Mouse (Mus musculus) cerebellum, adult 2 months (tissue): Measurements from ENCODE around the gene Adora1. TPM values are rescaled to one million over a fixed set of nuclear protein-coding genes. Genes with fewer than 3 reads are reported as not detected.

Experiments used
- DNase-seq, 2 experiments: peaks; one replicate each; pipeline ENCODE4 v3.0.0; 2021
- H3K27ac ChIP-seq: fragments of 200-500 bp; 2 replicates; pipeline ENCODE4 v1.5.1; 2012; ENCODE audit warnings: low read length, control low read depth, inconsistent platforms; ENCODE audit not compliant: insufficient read depth
- H3K27me3 ChIP-seq: fragments of 200-500 bp; 2 replicates; pipeline ENCODE4 v1.6.1; 2012; ENCODE audit warnings: inconsistent platforms, mild to moderate bottlenecking, low read length, moderate library complexity; ENCODE audit not compliant: control insufficient read depth, insufficient read depth
- H3K4me1 ChIP-seq: fragments of 200-500 bp; 2 replicates; pipeline ENCODE4 v1.6.1; 2011; ENCODE audit warnings: low read length; ENCODE audit not compliant: control insufficient read depth, insufficient read depth
- H3K4me3 ChIP-seq: fragments of 200-500 bp; replicated peaks from 2 replicates; pipeline ENCODE3; 2011; ENCODE audit warnings: mild to moderate bottlenecking, low read depth, low read length, control low read depth; ENCODE audit not compliant: insufficient read depth
- CTCF ChIP-seq: fragments of 200-500 bp; IDR thresholded peaks from 2 replicates; pipeline ENCODE4 v1.5.1; 2011; ENCODE audit warnings: low read depth, mild to moderate bottlenecking, control low read depth, low read length, moderate library complexity, borderline replicate concordance; ENCODE audit not compliant: insufficient read depth
- POLR2A ChIP-seq: fragments of 200-500 bp; IDR thresholded peaks from 2 replicates; pipeline ENCODE4 v1.6.1; 2011; ENCODE audit warnings: low read length, control low read depth, borderline replicate concordance; ENCODE audit not compliant: insufficient read depth
- WGBS: fragments of 180-500 bp; shearing (Covaris S2); methylation state at CpG from one replicate; pipeline ENCODE4 v1.1.7; 2018; 5-methylcytosine and 5-hydroxymethylcytosine counted together
- polyA plus RNA-seq: library from polyadenylated mRNA; depleted of rRNA; stranded (reverse); fragments of >200 nt; gene quantifications from 2 replicates; pipeline ENCODE4 v1.2.3, GENCODE M21; 2012

The Adora1 gene
- polyA plus RNA-seq, 1 experiment = 160 TPM

DNA sequence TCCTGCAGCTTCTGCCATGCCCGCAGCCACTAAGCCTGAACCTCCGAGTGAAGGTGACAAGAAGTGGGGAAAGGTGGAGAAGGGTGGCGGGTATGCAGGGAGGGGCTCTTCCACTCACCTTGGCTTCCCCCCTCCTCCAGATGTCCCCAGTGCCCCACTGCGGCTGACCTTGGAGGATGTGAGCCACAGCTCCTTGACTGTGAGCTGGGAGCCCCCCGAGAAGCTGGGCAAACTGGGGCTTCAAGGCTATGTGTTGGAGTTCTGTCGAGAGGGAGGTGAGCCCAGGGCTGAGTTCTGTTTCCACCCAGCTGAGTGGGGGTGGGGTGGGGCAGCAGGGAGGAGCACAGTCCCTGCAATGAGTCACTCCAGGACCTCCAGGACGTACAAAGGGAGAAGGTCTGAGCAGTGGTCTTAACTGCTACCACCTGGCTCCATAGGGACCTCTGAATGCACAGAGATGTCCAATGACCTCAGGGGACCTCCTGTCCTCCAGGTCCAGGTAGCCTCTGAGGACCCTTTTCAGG lies 41.5 kb downstream of the Adora1 start:
- 77% methylated on average over 7 of the region's 7 CpGs for WGBS
- DNase-seq = peak in 1 of 2 experiments; percentile 39
- Histone ChIP-seq H3K27ac (no peak overlapping the region), H3K4me3 (no peak overlapping the region), H3K27me3 (no peaks in the 10 kb centered on the region), H3K4me1 (peaks cover 45% of the 10 kb centered on the region)
- no peak for TF ChIP-seq POLR2A

DNA sequence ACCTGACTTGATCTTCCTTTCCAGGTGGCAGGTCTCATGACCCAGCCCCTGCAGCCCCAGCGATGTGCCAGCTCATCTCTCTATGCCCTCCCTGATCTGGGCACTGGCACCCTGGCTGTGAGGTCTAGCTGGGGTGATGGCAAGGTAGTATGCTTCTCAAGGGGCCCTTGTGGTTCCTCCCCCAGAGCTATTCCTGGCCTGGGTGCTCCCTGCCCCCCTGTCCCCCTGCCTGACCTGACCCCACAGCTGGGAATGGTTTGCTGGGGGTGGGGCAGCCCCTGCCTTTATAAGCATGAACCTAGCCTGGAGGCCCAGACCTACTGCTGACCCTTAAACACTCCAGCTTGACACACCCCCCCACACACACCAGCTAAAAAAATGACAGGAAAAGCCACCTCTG lies 42.1 kb downstream of the Adora1 start, which contains the start of gene Mybph:
TSS of gene Mybph (plus strand) at position 323 of the 400 bp plus-strand sequence.
- TF ChIP-seq CTCF (no peak), POLR2A (no peak)

DNA sequence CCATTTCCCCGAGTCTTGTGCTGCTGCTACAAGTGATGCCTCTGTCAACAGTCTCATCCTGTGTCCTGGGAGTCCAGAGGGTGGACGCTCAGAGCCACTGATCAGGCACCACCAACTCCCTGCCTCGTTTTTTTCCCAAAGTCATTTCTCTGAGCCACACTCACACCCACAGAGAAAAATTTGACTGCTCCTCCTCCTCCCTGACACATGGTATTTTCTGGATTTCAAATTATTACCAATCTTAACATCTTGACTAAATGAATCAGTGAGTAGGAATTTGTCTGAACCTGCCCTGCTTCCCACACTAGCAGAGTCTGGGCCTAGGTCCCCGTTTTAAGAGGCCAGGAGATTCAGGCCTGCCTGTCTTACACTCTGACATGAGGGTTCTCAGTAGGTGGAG lies 43.2 kb downstream of the Adora1 start:
- Histone ChIP-seq H3K27ac (no peak overlapping the region), H3K4me3 (no peak overlapping the region), H3K4me1 (peaks cover 42% of the 10 kb centered on the region), H3K27me3 (no peaks in the 10 kb centered on the region)
- TF ChIP-seq CTCF = no peak
- TF ChIP-seq POLR2A = no peak
- 74% methylated on average over 4 of the region's 4 CpGs for WGBS
- DNase-seq = peak in 1 of 2 experiments; percentile 12

More for the DNA sequence above, 42.1 kb downstream of the Adora1 start, which contains the start of gene Mybph:
- H3K27ac ChIP-seq = no peak within 1 kb of the TSS
- DNase-seq = peak in 1 of 2 experiments; percentile 36
- 75% methylated on average over 1 of the region's 1 CpGs for WGBS
- no peak within 1 kb of the TSS for H3K4me3 ChIP-seq
- no peaks in the 10 kb centered on the region for H3K27me3 ChIP-seq
- peaks cover 48% of the 10 kb centered on the region for H3K4me1 ChIP-seq

GRCm38 (mm10) chr1:134191192-134191591 lies 44.0 kb downstream of the Adora1 start:
- 78% methylated on average over 5 of the region's 5 CpGs for WGBS
- Histone ChIP-seq H3K4me3 (no peak overlapping the region), H3K27ac (no peak overlapping the region), H3K4me1 (peaks cover 41% of the 10 kb centered on the region), H3K27me3 (no peaks in the 10 kb centered on the region)
- TF ChIP-seq POLR2A (no peak), CTCF (no peak)
- peak in 1 of 2 experiments; percentile 14 for DNase-seq

DNA sequence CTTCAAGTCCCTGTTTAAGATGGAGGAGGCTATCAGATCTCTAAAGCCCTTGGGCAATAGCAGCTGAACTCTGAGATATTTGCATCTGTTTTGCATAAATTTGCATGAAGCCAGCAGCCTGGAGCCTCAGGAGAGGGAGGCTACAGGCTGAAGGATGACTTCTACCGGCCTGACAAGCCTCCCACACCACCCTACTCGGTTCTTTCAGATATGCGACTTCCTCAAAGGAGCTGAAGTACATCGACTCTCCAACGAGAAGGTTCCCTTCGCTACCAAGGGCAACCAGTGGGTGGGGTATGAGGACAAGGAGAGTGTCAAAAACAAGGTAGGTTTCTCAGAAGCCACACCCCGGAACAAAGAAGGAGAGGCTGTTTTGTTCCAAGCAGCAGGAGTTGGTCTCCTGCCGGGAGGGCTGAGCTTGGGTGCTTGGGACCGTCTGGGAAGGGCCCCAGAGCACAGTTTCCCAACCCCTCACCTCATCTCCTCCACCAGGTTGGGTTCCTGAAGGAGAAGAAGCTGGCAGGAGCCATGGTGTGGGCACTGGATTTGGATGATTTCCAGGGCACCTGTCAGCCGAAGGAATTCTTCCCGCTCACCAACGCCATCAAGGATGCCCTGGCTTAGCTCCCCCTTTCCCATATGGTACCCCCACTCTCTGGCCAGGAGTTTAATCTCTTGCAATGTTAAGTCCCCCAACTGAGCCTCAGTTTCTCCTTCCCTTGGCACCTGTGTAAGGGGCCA lies 46.1 kb downstream of the Adora1 start:
- Histone ChIP-seq H3K4me1 (peaks cover 23% of the 10 kb centered on the region), H3K27ac (no peak overlapping the region), H3K4me3 (no peak overlapping the region), H3K27me3 (no peaks in the 10 kb centered on the region)
- 15% methylated on average over 12 of the region's 12 CpGs for WGBS
- DNase-seq = peak in 1 of 2 experiments; percentile 46
- TF ChIP-seq CTCF (peak; percentile 28; the same call in 1 of the 2 replicates), POLR2A (no peak)

DNA sequence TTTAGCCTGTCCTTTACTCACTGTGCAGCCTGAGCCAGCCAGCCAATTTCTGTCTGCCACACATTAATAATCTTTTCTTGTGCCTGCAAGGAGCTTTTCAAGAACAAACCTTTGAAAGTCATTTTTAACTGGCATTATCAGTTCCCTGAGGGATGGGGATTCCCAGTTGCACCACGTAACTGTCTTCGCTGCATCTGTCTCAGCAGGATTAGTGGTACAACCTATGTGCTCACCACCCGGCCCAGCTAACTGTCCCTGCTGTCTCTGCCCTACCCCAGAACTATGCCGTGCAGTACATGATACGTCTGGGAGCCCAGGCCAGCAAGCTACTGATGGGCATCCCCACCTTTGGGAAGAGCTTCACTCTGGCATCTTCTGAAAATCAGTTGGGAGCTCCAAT lies 47.0 kb downstream of the Adora1 start:
- 94% methylated on average over 5 of the region's 5 CpGs for WGBS

GRCm38 (mm10) chr1:134184089-134184488 lies 51.1 kb downstream of the Adora1 start:
- TF ChIP-seq CTCF (no peak), POLR2A (no peak)
- no peak overlapping the region for H3K27ac ChIP-seq
- no peaks in the 10 kb centered on the region for H3K27me3 ChIP-seq
- 90% methylated on average over 4 of the region's 4 CpGs for WGBS
- no peak overlapping the region for H3K4me3 ChIP-seq
- peaks cover 8% of the 10 kb centered on the region for H3K4me1 ChIP-seq
- DNase-seq = no peak

More for the DNA sequence above, 47.0 kb downstream of the Adora1 start:
- Histone ChIP-seq H3K4me3 (no peak overlapping the region), H3K27ac (no peak overlapping the region), H3K27me3 (no peaks in the 10 kb centered on the region), H3K4me1 (peaks cover 16% of the 10 kb centered on the region)
- DNase-seq = peak in 1 of 2 experiments; percentile 18
- TF ChIP-seq POLR2A = no peak
- no peak for TF ChIP-seq CTCF

DNA sequence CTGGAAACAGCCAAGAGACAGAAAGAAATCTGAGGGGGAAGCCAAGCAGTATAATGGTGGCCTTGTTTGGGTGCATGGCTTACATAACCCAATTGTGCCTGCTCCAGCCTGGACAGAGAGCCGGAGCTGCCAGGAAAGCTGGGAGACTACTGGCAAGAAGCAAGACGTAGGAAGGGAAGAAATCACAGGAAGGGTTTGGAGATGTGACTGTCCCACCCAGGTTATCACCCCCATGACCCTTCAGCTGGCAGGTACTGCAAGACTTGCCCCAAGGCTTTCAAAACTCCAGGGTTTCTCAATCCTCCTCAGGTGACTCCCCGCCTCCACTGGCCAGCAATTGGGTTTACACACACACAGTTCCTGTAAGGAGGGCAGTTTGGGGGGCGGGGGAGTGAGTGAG lies 53.2 kb downstream of the Adora1 start, which contains the start of gene Chil1:
TSS of gene Chil1 (plus strand) at position 152 of the 400 bp plus-strand sequence.
- TF ChIP-seq CTCF (no peak), POLR2A (no peak)
- Histone ChIP-seq H3K27ac (no peak within 1 kb of the TSS; the same call in 1 of the 2 replicates), H3K27me3 (no peaks in the 10 kb centered on the region), H3K4me3 (no peak within 1 kb of the TSS), H3K4me1 (no peaks in the 10 kb centered on the region)
- 60% methylated on average over 4 of the region's 4 CpGs for WGBS
- DNase-seq = peak in 1 of 2 experiments; percentile 42
